Mouse (Mus musculus): ENCODE results near the gene Epx. TPM values are rescaled to one million over a fixed set of nuclear protein-coding genes. Genes with fewer than 3 reads are reported as not detected.
"Not testable (repeated sequence)": the region's sequence is repeated elsewhere in the genome, so short reads cannot be mapped to it uniquely, and the experiment has no call there.

Gene Epx
- polyA plus RNA-seq, 1 experiment from 2014 or later: 0.08 TPM

DNA sequence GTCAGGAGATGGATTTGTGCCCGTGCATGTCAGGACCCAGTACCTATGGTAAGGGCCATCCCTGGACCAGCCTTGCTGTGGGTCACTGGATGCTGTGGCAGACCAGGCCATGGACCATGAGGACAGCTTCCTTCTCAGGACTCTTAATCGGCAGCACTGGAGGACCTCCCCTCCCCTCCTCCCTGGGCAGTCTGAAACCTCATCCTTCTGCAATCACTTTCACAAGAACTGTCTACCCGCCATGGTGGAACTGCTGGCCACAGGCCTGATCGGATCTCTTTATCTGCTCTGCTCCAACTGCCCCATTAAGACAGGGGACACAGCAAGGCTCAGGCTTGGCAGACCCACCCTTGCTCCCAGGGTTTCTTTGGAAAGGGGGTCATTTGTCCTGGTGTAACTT lies 6.4 kb upstream of the Epx start:
- no peak for ATAC-seq (ENCODE audit: low FRiP score, low TSS enrichment)
- Histone ChIP-seq H3K4me3 (ENCODE audit: low read length) (no peak overlapping the region), H3K9ac (ENCODE audit: low read depth, low read length) (no peak overlapping the region), H3K4me2 (replicated peaks; ENCODE audit: low read depth, low read length) (no peak overlapping the region), H3K27me3 (ENCODE audit: control insufficient read depth, insufficient read depth, low read length) (no peaks in the 10 kb centered on the region), H3K9me3 (ENCODE audit: control insufficient read depth, low read length) (no peaks in the 10 kb centered on the region), H3K27ac (ENCODE audit: low read depth, low read length) (no peak overlapping the region), H3K36me3 (ENCODE audit: control insufficient read depth, insufficient read depth, low read length) (no peaks in the 10 kb centered on the region), H3K4me1 (ENCODE audit: control insufficient read depth, insufficient read depth, low read length) (no peaks in the 10 kb centered on the region)
- 65% methylated on average over 4 of the region's 4 CpGs for WGBS

DNA sequence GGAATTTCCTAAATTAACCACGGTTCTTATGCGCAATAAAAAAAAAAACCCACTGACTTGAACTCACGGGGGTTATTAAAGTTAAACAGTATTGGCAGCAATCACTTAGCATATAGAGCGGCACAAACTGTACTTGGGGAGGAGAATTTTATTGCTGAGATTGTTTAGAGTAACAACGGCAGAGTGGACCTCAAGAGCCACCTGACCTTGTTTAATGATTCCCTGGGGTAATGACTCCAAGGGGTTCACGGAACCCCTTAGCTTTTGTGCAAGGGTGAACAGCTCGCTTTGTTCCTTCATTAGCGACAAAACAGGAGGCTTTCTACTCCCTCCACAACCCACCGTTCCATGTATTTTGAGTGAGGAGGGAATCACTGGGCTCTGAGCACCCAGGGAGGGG lies 4.5 kb upstream of the Epx start:
- no peak for ATAC-seq (ENCODE audit: low FRiP score, low TSS enrichment)
- H3K9me3 ChIP-seq (ENCODE audit: control insufficient read depth, low read length): no peaks in the 10 kb centered on the region
- H3K9ac ChIP-seq (ENCODE audit: low read depth, low read length): no peak overlapping the region
- no peaks in the 10 kb centered on the region for H3K4me1 ChIP-seq (ENCODE audit: control insufficient read depth, insufficient read depth, low read length)
- H3K4me2 ChIP-seq (replicated peaks; ENCODE audit: low read depth, low read length): no peak overlapping the region
- no peaks in the 10 kb centered on the region for H3K36me3 ChIP-seq (ENCODE audit: control insufficient read depth, insufficient read depth, low read length)
- no peak overlapping the region for H3K4me3 ChIP-seq (ENCODE audit: low read length)
- WGBS: 44% methylated on average over 9 of the region's 9 CpGs
- no peak overlapping the region for H3K27ac ChIP-seq (ENCODE audit: low read depth, low read length)
- H3K27me3 ChIP-seq (ENCODE audit: control insufficient read depth, insufficient read depth, low read length): 0 out of 2 replicates have a peak, but pooled peaks cover 2% of the 10 kb centered on the region

DNA sequence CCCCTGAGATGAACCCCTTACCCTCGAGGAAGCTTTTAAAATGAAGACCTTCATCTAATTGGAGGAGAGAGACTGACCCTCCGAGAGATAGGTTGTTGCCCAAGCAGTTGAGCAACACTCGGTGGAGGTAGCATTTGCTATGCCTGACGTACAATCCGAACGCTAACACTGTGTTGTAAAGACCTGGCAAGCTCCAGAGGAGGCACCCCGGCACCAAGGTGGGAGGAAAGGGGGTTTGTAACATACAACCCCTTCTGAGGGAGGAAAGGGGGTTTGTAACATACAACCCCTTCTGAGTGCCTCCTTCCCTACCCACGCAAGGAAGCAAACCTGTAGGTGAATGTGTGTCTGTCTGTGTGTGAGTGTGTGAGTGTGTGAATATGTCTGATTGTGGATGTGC lies 3.6 kb downstream of the Epx start:
- 0 out of 2 replicates have a peak, but pooled peaks cover 4% of the 10 kb centered on the region for H3K4me1 ChIP-seq (ENCODE audit: control insufficient read depth, insufficient read depth, low read length)
- H3K27ac ChIP-seq (ENCODE audit: low read depth, low read length): no peak overlapping the region
- no peak overlapping the region for H3K9ac ChIP-seq (ENCODE audit: low read depth, low read length)
- 0 out of 2 replicates have a peak, but pooled peaks cover 2% of the 10 kb centered on the region for H3K27me3 ChIP-seq (ENCODE audit: control insufficient read depth, insufficient read depth, low read length)
- H3K9me3 ChIP-seq (ENCODE audit: control insufficient read depth, low read length): no peaks in the 10 kb centered on the region
- no peak overlapping the region for H3K4me2 ChIP-seq (replicated peaks; ENCODE audit: low read depth, low read length)
- no peaks in the 10 kb centered on the region for H3K36me3 ChIP-seq (ENCODE audit: control insufficient read depth, insufficient read depth, low read length)
- WGBS: 46% methylated on average over 8 of the region's 8 CpGs
- no peak for ATAC-seq (ENCODE audit: low FRiP score, low TSS enrichment)
- no peak overlapping the region for H3K4me3 ChIP-seq (ENCODE audit: low read length)

DNA sequence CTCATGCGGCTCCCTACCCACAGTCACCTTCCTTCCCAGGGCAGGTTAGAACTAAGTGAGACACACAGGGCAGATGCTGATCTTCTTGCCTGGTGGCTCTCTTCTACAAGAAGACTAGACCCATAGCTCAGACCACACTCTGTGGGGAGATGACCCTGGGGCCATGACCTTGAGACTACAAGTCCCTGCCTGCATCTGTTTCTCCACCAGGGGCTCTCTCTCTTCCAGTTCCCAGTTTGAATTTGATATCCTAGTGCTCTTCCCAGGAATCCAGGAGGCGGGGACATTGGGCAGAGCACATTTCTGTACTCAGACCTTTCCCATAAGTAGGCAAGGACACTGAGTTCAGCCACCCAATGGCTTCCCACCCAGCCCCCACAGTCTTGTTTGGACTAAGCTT lies 5.2 kb downstream of the Epx start:
- H3K27me3 ChIP-seq (ENCODE audit: control insufficient read depth, insufficient read depth, low read length): no peaks in the 10 kb centered on the region
- WGBS: 74% methylated on average over 2 of the region's 2 CpGs
- no peaks in the 10 kb centered on the region for H3K9me3 ChIP-seq (ENCODE audit: control insufficient read depth, low read length)
- H3K4me3 ChIP-seq (ENCODE audit: low read length): no peak overlapping the region
- no peak for ATAC-seq (ENCODE audit: low FRiP score, low TSS enrichment)
- no peak overlapping the region for H3K9ac ChIP-seq (ENCODE audit: low read depth, low read length)
- no peak overlapping the region for H3K4me2 ChIP-seq (replicated peaks; ENCODE audit: low read depth, low read length)
- H3K36me3 ChIP-seq (ENCODE audit: control insufficient read depth, insufficient read depth, low read length): no peaks in the 10 kb centered on the region
- H3K4me1 ChIP-seq (ENCODE audit: control insufficient read depth, insufficient read depth, low read length): 0 out of 2 replicates have a peak, but pooled peaks cover 4% of the 10 kb centered on the region
- no peak overlapping the region for H3K27ac ChIP-seq (ENCODE audit: low read depth, low read length)

GRCm38 (mm10) chr11:87866891-87867290 lies 8.4 kb downstream of the Epx start:
- not testable (repeated sequence) for H3K27me3 ChIP-seq (ENCODE audit: control insufficient read depth, insufficient read depth, low read length); H3K4me3 ChIP-seq (ENCODE audit: low read length); H3K4me1 ChIP-seq (ENCODE audit: control insufficient read depth, insufficient read depth, low read length); H3K36me3 ChIP-seq (ENCODE audit: control insufficient read depth, insufficient read depth, low read length); ATAC-seq (ENCODE audit: low FRiP score, low TSS enrichment); H3K4me2 ChIP-seq (replicated peaks; ENCODE audit: low read depth, low read length); H3K9ac ChIP-seq (ENCODE audit: low read depth, low read length); H3K27ac ChIP-seq (ENCODE audit: low read depth, low read length); H3K9me3 ChIP-seq (ENCODE audit: control insufficient read depth, low read length)
- WGBS: 90% methylated on average over 1 of the region's 2 CpGs

DNA sequence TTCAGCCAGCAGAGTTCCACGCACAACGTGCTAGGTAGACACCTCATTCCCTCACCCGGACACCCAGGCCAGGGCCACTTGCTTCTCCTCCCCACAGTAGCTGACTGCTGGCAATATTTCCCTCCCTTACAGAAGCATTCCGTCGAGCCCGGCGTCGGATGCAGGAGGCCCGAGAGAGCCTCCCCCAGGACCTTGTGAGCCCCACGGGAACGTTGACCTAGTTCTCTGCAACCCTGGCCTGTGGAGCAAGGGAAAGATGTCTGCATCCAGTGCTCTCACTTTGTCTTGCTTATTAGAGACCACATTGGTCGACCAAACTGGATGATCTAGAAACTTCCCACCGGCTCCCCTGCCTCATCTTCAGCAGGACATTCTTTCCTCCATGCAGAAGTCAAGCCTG lies 12.5 kb downstream of the Epx start:
- no peaks in the 10 kb centered on the region for H3K27me3 ChIP-seq (ENCODE audit: control insufficient read depth, insufficient read depth, low read length)
- H3K4me1 ChIP-seq (ENCODE audit: control insufficient read depth, insufficient read depth, low read length): no peaks in the 10 kb centered on the region
- H3K27ac ChIP-seq (ENCODE audit: low read depth, low read length): no peak overlapping the region
- no peak overlapping the region for H3K4me3 ChIP-seq (ENCODE audit: low read length)
- WGBS: 89% methylated on average over 13 of the region's 13 CpGs
- H3K9me3 ChIP-seq (ENCODE audit: control insufficient read depth, low read length): no peaks in the 10 kb centered on the region
- H3K4me2 ChIP-seq (replicated peaks; ENCODE audit: low read depth, low read length): no peak overlapping the region
- ATAC-seq (ENCODE audit: low FRiP score, low TSS enrichment): no peak
- no peak overlapping the region for H3K9ac ChIP-seq (ENCODE audit: low read depth, low read length)
- H3K36me3 ChIP-seq (ENCODE audit: control insufficient read depth, insufficient read depth, low read length): peaks cover 33% of the 10 kb centered on the region

- H3K9ac ChIP-seq (ENCODE audit: low read depth, low read length): no peak overlapping the region
- no peak overlapping the region for H3K4me3 ChIP-seq (ENCODE audit: low read length)
- no peaks in the 10 kb centered on the region for H3K27me3 ChIP-seq (ENCODE audit: control insufficient read depth, insufficient read depth, low read length)
- H3K4me2 ChIP-seq (replicated peaks; ENCODE audit: low read depth, low read length): no peak overlapping the region
- no peak for ATAC-seq (ENCODE audit: low FRiP score, low TSS enrichment)
- no peak overlapping the region for H3K27ac ChIP-seq (ENCODE audit: low read depth, low read length)
- WGBS: 82% methylated on average over 9 of the region's 9 CpGs
- no peaks in the 10 kb centered on the region for H3K9me3 ChIP-seq (ENCODE audit: control insufficient read depth, low read length)
- peaks cover 41% of the 10 kb centered on the region for H3K36me3 ChIP-seq (ENCODE audit: control insufficient read depth, insufficient read depth, low read length)
- H3K4me1 ChIP-seq (ENCODE audit: control insufficient read depth, insufficient read depth, low read length): no peaks in the 10 kb centered on the region
These were observed 14.9 kb downstream of the Epx start for GRCm38 (mm10) chr11:87860426-87860825.

DNA sequence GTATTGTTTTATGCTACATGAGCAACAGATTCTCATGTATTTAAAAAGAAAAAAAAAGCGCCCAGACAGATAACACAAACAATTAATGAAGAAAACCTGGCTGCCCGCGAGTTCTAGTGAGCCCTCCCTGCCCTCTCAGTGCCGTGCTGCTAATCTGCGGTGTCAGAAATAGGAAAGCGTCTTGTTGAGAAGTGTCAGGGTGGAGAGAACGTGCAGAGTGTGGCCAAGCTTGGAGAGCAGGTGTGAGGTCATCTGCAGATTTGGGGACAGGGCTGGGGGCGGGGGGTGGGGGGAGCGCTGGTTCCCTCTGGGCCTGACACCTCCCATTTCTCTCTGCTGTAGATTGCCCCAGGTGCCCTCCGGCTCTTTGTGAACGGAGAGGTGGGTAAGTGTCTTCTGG lies 16.1 kb downstream of the Epx start:
- ATAC-seq (ENCODE audit: low FRiP score, low TSS enrichment): no peak
- WGBS: 89% methylated on average over 11 of the region's 11 CpGs
- Histone ChIP-seq H3K9ac (ENCODE audit: low read depth, low read length) (no peak overlapping the region), H3K4me3 (ENCODE audit: low read length) (no peak overlapping the region), H3K4me1 (ENCODE audit: control insufficient read depth, insufficient read depth, low read length) (no peaks in the 10 kb centered on the region), H3K27ac (ENCODE audit: low read depth, low read length) (no peak overlapping the region), H3K9me3 (ENCODE audit: control insufficient read depth, low read length) (no peaks in the 10 kb centered on the region), H3K4me2 (replicated peaks; ENCODE audit: low read depth, low read length) (no peak overlapping the region), H3K27me3 (ENCODE audit: control insufficient read depth, insufficient read depth, low read length) (no peaks in the 10 kb centered on the region), H3K36me3 (ENCODE audit: control insufficient read depth, insufficient read depth, low read length) (peaks cover 41% of the 10 kb centered on the region)

DNA sequence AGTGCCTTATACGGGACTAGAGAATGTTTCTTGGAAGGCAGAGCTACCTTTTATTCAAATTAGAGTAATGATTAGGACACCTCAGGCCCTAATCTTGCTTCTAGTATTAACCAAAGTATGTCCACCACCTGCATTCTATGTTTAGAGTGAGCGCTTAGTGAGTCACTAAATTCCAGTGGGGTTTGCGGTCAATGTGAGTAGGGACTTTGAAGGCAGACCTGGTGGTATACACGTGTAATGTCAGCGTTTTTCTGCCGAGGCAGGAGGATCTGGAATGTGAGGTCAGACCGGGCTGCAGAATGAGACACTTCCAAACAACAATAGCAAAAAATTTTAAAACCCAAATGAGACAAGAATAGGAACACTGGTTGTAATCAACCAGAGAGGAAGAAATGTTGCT lies 20.8 kb downstream of the Epx start:
- no peak for ATAC-seq (ENCODE audit: low FRiP score, low TSS enrichment)
- H3K4me1 ChIP-seq (ENCODE audit: control insufficient read depth, insufficient read depth, low read length): peaks cover 4% of the 10 kb centered on the region; the same call in 1 of the 2 replicates
- no peaks in the 10 kb centered on the region for H3K9me3 ChIP-seq (ENCODE audit: control insufficient read depth, low read length)
- H3K27ac ChIP-seq (ENCODE audit: low read depth, low read length): no peak overlapping the region
- no peak overlapping the region for H3K4me2 ChIP-seq (replicated peaks; ENCODE audit: low read depth, low read length)
- no peak overlapping the region for H3K9ac ChIP-seq (ENCODE audit: low read depth, low read length)
- peaks cover 16% of the 10 kb centered on the region; the same call in 1 of the 2 replicates for H3K36me3 ChIP-seq (ENCODE audit: control insufficient read depth, insufficient read depth, low read length)
- H3K27me3 ChIP-seq (ENCODE audit: control insufficient read depth, insufficient read depth, low read length): no peaks in the 10 kb centered on the region
- H3K4me3 ChIP-seq (ENCODE audit: low read length): no peak overlapping the region
- 88% methylated on average over 7 of the region's 7 CpGs for WGBS
